Mouse (Mus musculus) forebrain, embryonic 16.5 days (tissue): Measurements from ENCODE around the gene Klhl32. TPM values are rescaled to one million over a fixed set of nuclear protein-coding genes. Genes with fewer than 3 reads are reported as not detected.

ENCODE experiments used
- polyA plus RNA-seq: library from polyadenylated mRNA; unstranded; fragments of >200 nt; fragmentation: Nextera tagmentation; extraction: Ambion mirVana; gene quantifications from 2 replicates; pipeline ENCODE4 v1.2.1, GENCODE M21; 2015

The Klhl32 gene
- polyA plus RNA-seq, 1 experiment from 2014 or later, result 26.4 TPM

Other genes with a start within 250 kb of the Klhl32 start
- gene Ndufaf4, start 47.0 kb upstream of the Klhl32 start, polyA plus RNA-seq, result 58.7 and 59.7 TPM in 2 replicates
- gene Gpr63, start 115.3 kb upstream of the Klhl32 start, polyA plus RNA-seq, result 2.8 and 4.9 TPM in 2 replicates